Mouse (Mus musculus): Measurements from ENCODE around the gene Lgr5. TPM values are rescaled to one million over a fixed set of nuclear protein-coding genes. Genes with fewer than 3 reads are reported as not detected.
A peak's percentile ranks its signal among the peaks of the same experiment; 100 is the strongest.

The Lgr5 gene
- polyA plus RNA-seq, 1 experiment from 2014 or later: 4.4 TPM

GRCm38 (mm10) chr10:115556738-115557242 is 30.8 kb downstream of the Lgr5 start:
- Histone ChIP-seq H3K9me3 (replicated peaks; ENCODE audit: control insufficient read depth, low read length) (no peaks in the 10 kb centered on the region), H3K4me1 (ENCODE audit: control insufficient read depth, insufficient read depth, low read length) (0 out of 2 replicates have a peak, but pooled peaks cover 3% of the 10 kb centered on the region), H3K36me3 (ENCODE audit: control insufficient read depth, insufficient read depth, low read length) (no peaks in the 10 kb centered on the region), H3K4me3 (replicated peaks; ENCODE audit: low read length) (no peak overlapping the region), H3K27ac (ENCODE audit: low read length) (0 out of 2 replicates have a peak overlapping the region, but pooled peaks have one; percentile 44), H3K4me2 (ENCODE audit: low read depth, low read length) (peak overlapping the region; percentile 19; the same call in 1 of the 2 replicates), H3K27me3 (ENCODE audit: control insufficient read depth, insufficient read depth, low read length) (no peaks in the 10 kb centered on the region), H3K9ac (ENCODE audit: low read length) (no peak overlapping the region)
- no peak for ATAC-seq (ENCODE audit: insufficient read depth, low FRiP score)
- WGBS: 44% methylated on average over 12 of the region's 12 CpGs

- H3K9me3 ChIP-seq (replicated peaks; ENCODE audit: control insufficient read depth, low read length): no peaks in the 10 kb centered on the region
- 36% methylated on average over 2 of the region's 2 CpGs for WGBS
Observed at GRCm38 (mm10) chr10:115555191-115555765, 32.3 kb downstream of the Lgr5 start.

GRCm38 (mm10) chr10:115553352-115554113 is 34.0 kb downstream of the Lgr5 start:
- ATAC-seq (ENCODE audit: insufficient read depth, low FRiP score): no peak
- Histone ChIP-seq H3K4me3 (replicated peaks; ENCODE audit: low read length) (no peak overlapping the region), H3K27ac (ENCODE audit: low read length) (no peak overlapping the region), H3K9ac (ENCODE audit: low read length) (no peak overlapping the region), H3K4me2 (ENCODE audit: low read depth, low read length) (no peak overlapping the region), H3K4me1 (ENCODE audit: control insufficient read depth, insufficient read depth, low read length) (no peaks in the 10 kb centered on the region), H3K36me3 (ENCODE audit: control insufficient read depth, insufficient read depth, low read length) (no peaks in the 10 kb centered on the region), H3K27me3 (ENCODE audit: control insufficient read depth, insufficient read depth, low read length) (no peaks in the 10 kb centered on the region), H3K9me3 (replicated peaks; ENCODE audit: control insufficient read depth, low read length) (no peaks in the 10 kb centered on the region)
- 66% methylated on average over 11 of the region's 11 CpGs for WGBS

More at GRCm38 (mm10) chr10:115555191-115555765, 32.3 kb downstream of the Lgr5 start:
- Histone ChIP-seq H3K4me1 (ENCODE audit: control insufficient read depth, insufficient read depth, low read length) (no peaks in the 10 kb centered on the region), H3K4me2 (ENCODE audit: low read depth, low read length) (no peak overlapping the region), H3K36me3 (ENCODE audit: control insufficient read depth, insufficient read depth, low read length) (no peaks in the 10 kb centered on the region), H3K9ac (ENCODE audit: low read length) (no peak overlapping the region), H3K4me3 (replicated peaks; ENCODE audit: low read length) (no peak overlapping the region), H3K27me3 (ENCODE audit: control insufficient read depth, insufficient read depth, low read length) (no peaks in the 10 kb centered on the region), H3K27ac (ENCODE audit: low read length) (no peak overlapping the region)
- ATAC-seq (ENCODE audit: insufficient read depth, low FRiP score): no peak

GRCm38 (mm10) chr10:115551069-115551468 is 36.5 kb downstream of the Lgr5 start:
- ATAC-seq (ENCODE audit: insufficient read depth, low FRiP score): no peak

GRCm38 (mm10) chr10:115550253-115550652 is 37.3 kb downstream of the Lgr5 start:
- Histone ChIP-seq H3K36me3 (ENCODE audit: control insufficient read depth, insufficient read depth, low read length) (no peaks in the 10 kb centered on the region), H3K27ac (ENCODE audit: low read length) (no peak overlapping the region), H3K9ac (ENCODE audit: low read length) (no peak overlapping the region), H3K9me3 (replicated peaks; ENCODE audit: control insufficient read depth, low read length) (no peaks in the 10 kb centered on the region), H3K4me2 (ENCODE audit: low read depth, low read length) (no peak overlapping the region), H3K4me1 (ENCODE audit: control insufficient read depth, insufficient read depth, low read length) (no peaks in the 10 kb centered on the region), H3K4me3 (replicated peaks; ENCODE audit: low read length) (no peak overlapping the region), H3K27me3 (ENCODE audit: control insufficient read depth, insufficient read depth, low read length) (no peaks in the 10 kb centered on the region)
- 76% methylated on average over 7 of the region's 7 CpGs for WGBS
- no peak for ATAC-seq (ENCODE audit: insufficient read depth, low FRiP score)

More at GRCm38 (mm10) chr10:115551069-115551468, 36.5 kb downstream of the Lgr5 start:
- Histone ChIP-seq H3K9ac (ENCODE audit: low read length) (no peak overlapping the region), H3K27ac (ENCODE audit: low read length) (no peak overlapping the region), H3K27me3 (ENCODE audit: control insufficient read depth, insufficient read depth, low read length) (no peaks in the 10 kb centered on the region), H3K9me3 (replicated peaks; ENCODE audit: control insufficient read depth, low read length) (no peaks in the 10 kb centered on the region), H3K4me2 (ENCODE audit: low read depth, low read length) (no peak overlapping the region), H3K4me1 (ENCODE audit: control insufficient read depth, insufficient read depth, low read length) (no peaks in the 10 kb centered on the region), H3K36me3 (ENCODE audit: control insufficient read depth, insufficient read depth, low read length) (no peaks in the 10 kb centered on the region), H3K4me3 (replicated peaks; ENCODE audit: low read length) (no peak overlapping the region)
- 72% methylated on average over 3 of the region's 3 CpGs for WGBS

GRCm38 (mm10) chr10:115542917-115543316 is 44.7 kb downstream of the Lgr5 start:
- no peak overlapping the region for H3K4me3 ChIP-seq (replicated peaks; ENCODE audit: low read length)
- H3K9ac ChIP-seq (ENCODE audit: low read length): no peak overlapping the region
- H3K4me1 ChIP-seq (ENCODE audit: control insufficient read depth, insufficient read depth, low read length): no peaks in the 10 kb centered on the region
- no peak overlapping the region for H3K4me2 ChIP-seq (ENCODE audit: low read depth, low read length)
- no peaks in the 10 kb centered on the region for H3K27me3 ChIP-seq (ENCODE audit: control insufficient read depth, insufficient read depth, low read length)
- no peaks in the 10 kb centered on the region for H3K36me3 ChIP-seq (ENCODE audit: control insufficient read depth, insufficient read depth, low read length)
- 69% methylated on average over 6 of the region's 6 CpGs for WGBS
- no peaks in the 10 kb centered on the region; the same call in 1 of the 2 replicates for H3K9me3 ChIP-seq (replicated peaks; ENCODE audit: control insufficient read depth, low read length)
- H3K27ac ChIP-seq (ENCODE audit: low read length): no peak overlapping the region
- ATAC-seq (ENCODE audit: insufficient read depth, low FRiP score): no peak

- no peak for ATAC-seq (ENCODE audit: insufficient read depth, low FRiP score)
- no peak overlapping the region for H3K9ac ChIP-seq (ENCODE audit: low read length)
- no peak overlapping the region for H3K4me3 ChIP-seq (replicated peaks; ENCODE audit: low read length)
- no peaks in the 10 kb centered on the region for H3K4me1 ChIP-seq (ENCODE audit: control insufficient read depth, insufficient read depth, low read length)
- WGBS: 13% methylated on average over 2 of the region's 2 CpGs
- no peaks in the 10 kb centered on the region for H3K27me3 ChIP-seq (ENCODE audit: control insufficient read depth, insufficient read depth, low read length)
- H3K4me2 ChIP-seq (ENCODE audit: low read depth, low read length): no peak overlapping the region
- H3K27ac ChIP-seq (ENCODE audit: low read length): no peak overlapping the region
- no peaks in the 10 kb centered on the region for H3K9me3 ChIP-seq (replicated peaks; ENCODE audit: control insufficient read depth, low read length)
- no peaks in the 10 kb centered on the region for H3K36me3 ChIP-seq (ENCODE audit: control insufficient read depth, insufficient read depth, low read length)
Observed at GRCm38 (mm10) chr10:115530746-115531145, 56.8 kb downstream of the Lgr5 start.

- H3K9me3 ChIP-seq (replicated peaks; ENCODE audit: control insufficient read depth, low read length): no peaks in the 10 kb centered on the region
- H3K9ac ChIP-seq (ENCODE audit: low read length): no peak overlapping the region
- H3K4me2 ChIP-seq (ENCODE audit: low read depth, low read length): no peak overlapping the region
- no peaks in the 10 kb centered on the region for H3K4me1 ChIP-seq (ENCODE audit: control insufficient read depth, insufficient read depth, low read length)
- no peak overlapping the region for H3K27ac ChIP-seq (ENCODE audit: low read length)
- H3K4me3 ChIP-seq (replicated peaks; ENCODE audit: low read length): no peak overlapping the region
- no peaks in the 10 kb centered on the region for H3K36me3 ChIP-seq (ENCODE audit: control insufficient read depth, insufficient read depth, low read length)
- WGBS: 82% methylated on average over 12 of the region's 12 CpGs
- H3K27me3 ChIP-seq (ENCODE audit: control insufficient read depth, insufficient read depth, low read length): no peaks in the 10 kb centered on the region
- ATAC-seq (ENCODE audit: insufficient read depth, low FRiP score): no peak
Observed at GRCm38 (mm10) chr10:115529768-115530167, 57.8 kb downstream of the Lgr5 start.

GRCm38 (mm10) chr10:115528892-115529291 is 58.7 kb downstream of the Lgr5 start:
- Histone ChIP-seq H3K27ac (ENCODE audit: low read length) (no peak overlapping the region), H3K9me3 (replicated peaks; ENCODE audit: control insufficient read depth, low read length) (no peaks in the 10 kb centered on the region), H3K36me3 (ENCODE audit: control insufficient read depth, insufficient read depth, low read length) (no peaks in the 10 kb centered on the region), H3K4me1 (ENCODE audit: control insufficient read depth, insufficient read depth, low read length) (no peaks in the 10 kb centered on the region), H3K27me3 (ENCODE audit: control insufficient read depth, insufficient read depth, low read length) (no peaks in the 10 kb centered on the region), H3K4me2 (ENCODE audit: low read depth, low read length) (no peak overlapping the region), H3K4me3 (replicated peaks; ENCODE audit: low read length) (no peak overlapping the region), H3K9ac (ENCODE audit: low read length) (no peak overlapping the region)
- ATAC-seq (ENCODE audit: insufficient read depth, low FRiP score): no peak
- WGBS: 62% methylated on average over 4 of the region's 4 CpGs

Measured in stomach, embryonic 16.5 days (tissue).